Mouse (Mus musculus) bone marrow, adult 2 months (tissue): ENCODE results near the gene Ascl1. TPM values are rescaled to one million over a fixed set of nuclear protein-coding genes. Genes with fewer than 3 reads are reported as not detected.

ENCODE experiments used
- H3K27ac ChIP-seq: fragments of 200-500 bp; 2 replicates; pipeline ENCODE4 v1.5.1; 2012; ENCODE audit warnings: low read depth, mild to moderate bottlenecking, control low read depth, inconsistent platforms, low read length; ENCODE audit not compliant: control insufficient read depth, poor library complexity, insufficient read depth
- H3K4me1 ChIP-seq: fragments of 200-500 bp; 2 replicates; pipeline ENCODE4 v1.6.1; 2011; ENCODE audit warnings: low read length; ENCODE audit not compliant: control insufficient read depth, insufficient read depth
- H3K4me3 ChIP-seq: fragments of 200-500 bp; replicated peaks from 2 replicates; pipeline ENCODE3; 2011; ENCODE audit warnings: mild to moderate bottlenecking, low read depth, low read length, control low read depth; ENCODE audit not compliant: control insufficient read depth
- CTCF ChIP-seq: fragments of 200-500 bp; IDR thresholded peaks from 2 replicates; pipeline ENCODE4 v1.5.1; 2011; ENCODE audit warnings: low read length, control low read depth; ENCODE audit not compliant: control insufficient read depth, insufficient read depth
- POLR2A ChIP-seq: fragments of 200-500 bp; IDR thresholded peaks from 2 replicates; pipeline ENCODE4 v1.6.1; 2011; ENCODE audit warnings: low read depth, mild to moderate bottlenecking, control low read depth, low read length, borderline replicate concordance; ENCODE audit not compliant: control insufficient read depth
- WGBS: fragments of 180-500 bp; shearing (Covaris S2); methylation state at CpG from one replicate; pipeline ENCODE4 v1.1.7; 2018; 5-methylcytosine and 5-hydroxymethylcytosine counted together
- polyA plus RNA-seq: library from polyadenylated mRNA; stranded (reverse); fragments of >200 nt; gene quantifications from 2 replicates; pipeline ENCODE4 v1.2.4, GENCODE M21; 2011; ENCODE audit warnings: low replicate concordance; ENCODE audit not compliant: missing spikeins, insufficient read depth, insufficient read length

Ascl1 gene
- polyA plus RNA-seq, 1 experiment: not detected

DNA sequence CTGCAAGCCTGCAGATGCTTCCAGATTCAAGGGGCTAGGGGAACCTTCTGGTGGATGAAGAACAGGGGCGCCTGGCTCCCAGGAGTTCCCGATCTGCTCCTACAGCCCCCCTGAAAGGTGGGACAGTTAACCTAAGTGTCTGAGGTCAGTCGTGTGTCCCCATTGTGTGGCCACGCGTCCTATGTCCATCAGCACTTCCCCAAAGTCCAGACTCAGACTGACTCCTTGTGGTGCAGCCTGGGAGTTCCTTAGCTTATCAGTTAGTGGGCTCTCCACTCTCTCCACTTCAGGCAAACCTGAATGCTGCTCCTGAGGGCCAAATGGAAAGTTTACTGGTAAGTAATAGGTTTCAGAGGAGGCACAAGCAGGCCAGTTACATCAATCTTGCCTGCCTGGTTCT is 8.8 kb upstream of the Ascl1 start:
- Histone ChIP-seq H3K4me3 (no peak overlapping the region), H3K4me1 (no peaks in the 10 kb centered on the region), H3K27ac (no peak overlapping the region)
- TF ChIP-seq POLR2A: no peak
- no peak for TF ChIP-seq CTCF
- 19% methylated on average over 5 of the region's 5 CpGs for WGBS

- WGBS: 19% methylated on average over 7 of the region's 7 CpGs
- Histone ChIP-seq H3K27ac (no peak overlapping the region), H3K4me3 (no peak overlapping the region), H3K4me1 (no peaks in the 10 kb centered on the region)
- TF ChIP-seq POLR2A (no peak), CTCF (no peak)
Observed at GRCm38 (mm10) chr10:87501659-87502042, 8.2 kb upstream of the Ascl1 start.

DNA sequence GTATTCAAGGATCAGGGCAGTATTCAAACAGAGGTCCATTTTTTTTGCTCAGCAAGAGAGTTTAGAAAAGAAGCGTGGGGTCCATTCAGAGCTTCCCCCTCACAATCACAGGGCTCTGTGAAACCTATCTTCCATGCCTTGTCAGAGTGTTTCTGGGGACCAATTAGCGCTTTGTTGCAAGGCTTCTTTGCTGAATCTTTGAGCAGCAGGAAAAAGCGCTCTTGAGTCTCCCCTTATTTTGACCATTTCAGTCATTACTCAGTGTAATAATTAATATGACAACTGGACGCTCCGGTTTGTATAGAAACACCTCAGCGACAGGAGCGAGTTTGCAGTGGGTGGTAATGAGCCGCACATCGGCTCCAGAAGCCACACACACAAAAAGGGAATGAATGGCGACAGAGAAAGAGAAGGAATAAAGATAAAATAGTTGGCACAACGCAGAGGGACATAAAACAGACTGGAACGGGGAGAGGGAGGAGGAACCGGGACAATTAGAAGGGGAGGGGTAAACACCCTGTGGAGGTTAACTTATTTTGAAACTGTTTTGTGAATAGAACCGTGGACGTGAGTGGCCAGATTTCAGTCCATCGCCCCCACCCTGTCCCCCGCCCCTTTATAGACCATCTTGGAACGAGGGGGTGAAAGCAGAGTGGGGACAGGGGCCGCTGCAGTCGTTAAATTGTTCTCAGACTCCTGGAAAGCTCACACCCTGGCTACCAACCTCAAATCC is 7.6 kb upstream of the Ascl1 start:
- no peak for TF ChIP-seq CTCF
- TF ChIP-seq POLR2A: no peak
- H3K27ac ChIP-seq: no peak overlapping the region
- 24% methylated on average over 20 of the region's 20 CpGs for WGBS

GRCm38 (mm10) chr10:87497056-87497455 is 3.6 kb upstream of the Ascl1 start:
- Histone ChIP-seq H3K27ac (no peak overlapping the region), H3K4me1 (no peaks in the 10 kb centered on the region), H3K4me3 (no peak overlapping the region)
- TF ChIP-seq POLR2A: no peak
- TF ChIP-seq CTCF: no peak
- 71% methylated on average over 2 of the region's 2 CpGs for WGBS

More for the DNA sequence above, 7.6 kb upstream of the Ascl1 start:
- H3K4me3 ChIP-seq: no peak overlapping the region
- no peaks in the 10 kb centered on the region for H3K4me1 ChIP-seq

DNA sequence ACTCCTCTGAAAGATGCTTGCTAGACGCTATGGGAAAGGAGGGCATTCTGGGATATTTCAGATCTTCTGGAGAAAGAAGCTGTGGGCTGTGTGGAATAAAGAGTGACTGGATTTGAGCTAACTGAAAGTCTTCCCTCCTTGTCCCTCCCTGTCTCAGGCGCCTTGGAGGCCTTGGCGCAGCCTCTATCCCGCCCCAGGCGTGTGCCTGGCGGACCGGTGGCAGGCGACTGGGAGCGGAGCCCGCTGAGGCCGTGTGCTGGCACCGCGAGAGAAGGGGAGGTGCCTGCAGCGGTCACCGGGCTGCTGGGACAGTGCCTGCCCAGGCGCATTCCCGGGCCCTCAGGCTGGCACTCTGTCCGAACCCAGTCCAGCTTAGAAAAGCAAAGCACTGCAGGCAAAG is 1.1 kb upstream of the Ascl1 start:
- Histone ChIP-seq H3K4me3 (no peak overlapping the region), H3K27ac (no peak overlapping the region), H3K4me1 (no peaks in the 10 kb centered on the region)
- TF ChIP-seq POLR2A (no peak), CTCF (no peak)
- WGBS: 5% methylated on average over 18 of the region's 18 CpGs

DNA sequence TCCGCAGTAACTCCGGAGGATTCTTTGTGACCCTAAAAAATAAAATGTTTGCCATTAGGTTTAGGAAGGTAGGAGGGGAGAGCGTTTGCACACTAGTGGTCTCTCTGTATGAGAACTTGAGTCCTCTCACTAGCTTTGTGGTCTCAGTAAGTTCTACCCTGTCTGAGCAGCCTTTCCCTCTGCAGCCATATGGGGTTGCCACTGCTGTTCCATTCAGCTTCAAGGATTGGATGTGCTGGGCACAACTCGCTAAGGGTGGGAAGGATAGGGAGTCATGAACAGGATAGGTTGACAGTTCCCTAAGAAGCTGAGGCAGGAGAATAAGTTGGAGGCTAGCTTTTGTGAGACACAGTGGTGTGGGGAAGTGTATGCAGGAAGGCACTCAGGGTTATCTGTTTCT is 716 bp upstream of the Ascl1 start:
- Histone ChIP-seq H3K4me1 (no peaks in the 10 kb centered on the region), H3K27ac (no peak overlapping the region), H3K4me3 (no peak overlapping the region)
- whole genome bisulfite sequencing: 3% methylated on average over 4 of the region's 4 CpGs
- TF ChIP-seq CTCF (no peak), POLR2A (no peak)

DNA sequence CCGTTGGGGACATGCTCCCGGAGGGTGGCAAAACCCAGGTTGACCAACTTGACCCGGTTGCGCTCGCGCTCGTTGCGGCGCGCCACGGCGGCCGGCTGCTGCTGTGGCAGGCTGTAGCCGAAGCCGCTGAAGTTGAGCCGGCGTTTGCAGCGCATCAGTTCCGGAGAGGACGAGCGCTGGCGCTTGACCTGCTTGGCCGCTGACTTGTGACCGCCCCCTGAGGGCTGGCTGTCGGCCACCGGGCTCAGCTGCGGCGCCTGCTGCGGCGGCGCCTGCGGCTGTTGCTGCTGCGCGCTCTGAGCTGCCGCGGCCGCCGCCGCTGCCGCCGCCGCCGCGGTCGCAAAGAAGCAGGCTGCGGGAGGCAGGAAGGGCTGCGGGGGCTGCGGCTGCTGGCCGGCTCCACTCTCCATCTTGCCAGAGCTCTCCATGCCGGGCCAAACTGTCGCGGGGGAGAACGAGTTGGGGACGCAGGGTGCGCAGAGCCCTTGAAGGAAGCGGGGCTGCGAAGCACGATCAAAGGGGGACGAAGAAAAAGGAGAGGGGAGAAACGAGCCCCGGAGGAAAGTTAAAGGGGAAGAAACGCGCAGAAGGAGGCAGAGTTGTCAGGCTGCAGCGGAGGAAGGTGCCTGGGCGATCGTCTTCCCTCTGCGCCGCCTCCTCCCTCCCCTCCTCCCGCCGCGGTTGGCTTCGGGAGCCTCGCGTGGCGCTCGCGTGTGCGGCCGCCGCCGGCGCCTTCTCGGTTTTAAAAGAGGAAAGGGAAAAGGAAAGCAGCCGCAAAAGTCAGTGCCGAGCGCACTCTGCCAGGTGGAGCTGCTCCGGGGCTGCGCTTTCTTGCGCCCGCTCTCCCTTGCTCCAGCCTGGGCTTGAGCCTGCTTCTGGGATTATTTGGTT is 554 bp downstream of the Ascl1 start:
- H3K27ac ChIP-seq: no peak overlapping the region; the same call in 1 of the 2 replicates
- WGBS: 2% methylated on average over 86 of the region's 90 CpGs
- TF ChIP-seq POLR2A: no peak
- no peak for TF ChIP-seq CTCF
- no peaks in the 10 kb centered on the region for H3K4me1 ChIP-seq
- H3K4me3 ChIP-seq: no peak overlapping the region

- H3K4me3 ChIP-seq: no peak overlapping the region
- H3K4me1 ChIP-seq: no peaks in the 10 kb centered on the region
- WGBS: 3% methylated on average over 26 of the region's 26 CpGs
- no peak overlapping the region for H3K27ac ChIP-seq
- no peak for TF ChIP-seq POLR2A
- no peak for TF ChIP-seq CTCF
Observed at GRCm38 (mm10) chr10:87492332-87492660, 1.2 kb downstream of the Ascl1 start.
